Mouse (Mus musculus) MEL (cell line): ENCODE measurements around the gene Coch. TPM values are rescaled to one million over a fixed set of nuclear protein-coding genes. Genes with fewer than 3 reads are reported as not detected.
A peak's percentile ranks its signal among the peaks of the same experiment; 100 is the strongest.

Experiments
- DNase-seq: peaks from one replicate; pipeline ENCODE4 v3.0.0; 2011; ENCODE audit warnings: low read depth, low spot score
- H3K27ac ChIP-seq: 2 replicates; pipeline ENCODE4 v1.5.1; 2012; ENCODE audit warnings: low read depth, mild to moderate bottlenecking, control low read depth, low read length, moderate library complexity; ENCODE audit not compliant: control insufficient read depth
- H3K27me3 ChIP-seq, 2 experiments: fragments of 150-350 bp in 1 of 2; sonication (generic) in 1 of 2; 2 replicates each; pipeline ENCODE4 v1.6.1; 2012; ENCODE audit warnings: low read length in 2 of 2, mild to moderate bottlenecking in 2 of 2, improper control_type of control experiment in 1 of 2, moderate library complexity in 1 of 2; ENCODE audit not compliant: insufficient read depth in 2 of 2, control insufficient read depth in 1 of 2
- H3K36me3 ChIP-seq, 2 experiments: 2 replicates each; pipeline ENCODE4 v1.6.1; 2012 to 2014; ENCODE audit warnings: low read length in 2 of 2, improper control_type of control experiment in 1 of 2, inconsistent platforms in 1 of 2, mild to moderate bottlenecking in 1 of 2; ENCODE audit not compliant: insufficient read depth in 2 of 2, control insufficient read depth in 1 of 2
- H3K4me1 ChIP-seq, 2 experiments: fragments of 150-350 bp in 1 of 2; sonication (generic) in 1 of 2; 2 replicates each; pipeline ENCODE4 v1.6.1; 2012; ENCODE audit warnings: low read length in 2 of 2, improper control_type of control experiment in 1 of 2, mild to moderate bottlenecking in 1 of 2; ENCODE audit not compliant: insufficient read depth in 2 of 2, control insufficient read depth in 1 of 2
- H3K4me3 ChIP-seq, 2 experiments: fragments of 150-350 bp in 1 of 2; sonication (generic) in 1 of 2; 2 replicates each; pipeline ENCODE4 v1.5.1; 2012; ENCODE audit warnings: low read depth in 2 of 2, low read length in 2 of 2, mild to moderate bottlenecking in 2 of 2, moderate library complexity in 2 of 2, control low read depth in 1 of 2, improper control_type of control experiment in 1 of 2; ENCODE audit not compliant: control insufficient read depth in 1 of 2, insufficient read depth in 1 of 2
- H3K79me2 ChIP-seq: 2 replicates; pipeline ENCODE4 v1.6.1; 2012; ENCODE audit warnings: mild to moderate bottlenecking, low read length, moderate library complexity; ENCODE audit not compliant: control insufficient read depth, poor library complexity, insufficient read depth
- H3K9ac ChIP-seq: 2 replicates; pipeline ENCODE4 v1.6.1; 2012; ENCODE audit warnings: low read depth, mild to moderate bottlenecking, control low read depth, low read length, moderate library complexity; ENCODE audit not compliant: control insufficient read depth, poor library complexity, severe bottlenecking
- H3K9me3 ChIP-seq: fragments of 150-350 bp; sonication (generic); replicated peaks from 2 replicates; pipeline ENCODE4 v1.6.1; 2012; ENCODE audit warnings: mild to moderate bottlenecking, low read length, improper control_type of control experiment, moderate library complexity; ENCODE audit not compliant: insufficient read depth
- CHD1 ChIP-seq: IDR thresholded peaks from 2 replicates; pipeline ENCODE4 v1.6.1; 2012; ENCODE audit warnings: low read depth, mild to moderate bottlenecking, inconsistent platforms, low read length, improper control_type of control experiment
- CTCF ChIP-seq, 3 experiments: IDR thresholded peaks in 2 of 3; conservative IDR thresholded peaks in 1 of 3; 2 replicates each; pipeline ENCODE4 v1.5.1; 2011 to 2012; ENCODE audit warnings: low read length in 3 of 3, low read depth in 2 of 3, mild to moderate bottlenecking in 2 of 3, improper control_type of control experiment in 1 of 3, inconsistent platforms in 1 of 3, mixed read lengths in 1 of 3, moderate library complexity in 1 of 3; ENCODE audit not compliant: control insufficient read depth in 1 of 3, insufficient read depth in 1 of 3, poor library complexity in 1 of 3, severe bottlenecking in 1 of 3
- E2F4 ChIP-seq: IDR thresholded peaks from 2 replicates; pipeline ENCODE4 v1.6.1; 2011; ENCODE audit warnings: low read depth, low read length, improper control_type of control experiment, borderline replicate concordance
- ELF1 ChIP-seq: IDR thresholded peaks from 2 replicates; pipeline ENCODE4 v1.6.1; 2014; ENCODE audit warnings: low read depth, mild to moderate bottlenecking, inconsistent platforms, low read length, improper control_type of control experiment, moderate library complexity
- EP300 ChIP-seq, 2 experiments: IDR thresholded peaks; 2 replicates each; pipeline ENCODE4 v1.6.1; 2011; ENCODE audit warnings: improper control_type of control experiment in 2 of 2, low read length in 2 of 2, low read depth in 1 of 2, mild to moderate bottlenecking in 1 of 2
- ETS1 ChIP-seq: IDR thresholded peaks from 2 replicates; pipeline ENCODE4 v1.6.1; 2012; ENCODE audit warnings: low read depth, mild to moderate bottlenecking, inconsistent platforms, low read length, improper control_type of control experiment, moderate library complexity
- GABPA ChIP-seq: IDR thresholded peaks from 2 replicates; pipeline ENCODE4 v1.6.1; 2012; ENCODE audit warnings: low read depth, mild to moderate bottlenecking, inconsistent platforms, low read length, improper control_type of control experiment, moderate library complexity
- GATA1 ChIP-seq: IDR thresholded peaks from 2 replicates; pipeline ENCODE4 v1.6.1; 2011; ENCODE audit warnings: low read depth, low read length, improper control_type of control experiment
- HCFC1 ChIP-seq: IDR thresholded peaks from 2 replicates; pipeline ENCODE4 v1.6.1; 2012; ENCODE audit warnings: low read depth, mild to moderate bottlenecking, inconsistent platforms, low read length, improper control_type of control experiment, moderate library complexity
- JUND ChIP-seq: IDR thresholded peaks from 2 replicates; pipeline ENCODE4 v1.6.1; 2011; ENCODE audit warnings: low read depth, mild to moderate bottlenecking, improper control_type of control experiment, low read length
- KAT2A ChIP-seq: conservative IDR thresholded peaks from 2 replicates; pipeline ENCODE4 v1.6.1; 2012; ENCODE audit warnings: low read depth, low read length, improper control_type of control experiment, inconsistent platforms
- MAFK ChIP-seq: IDR thresholded peaks from 2 replicates; pipeline ENCODE4 v1.6.1; 2011; ENCODE audit warnings: low read depth, mild to moderate bottlenecking, low read length, improper control_type of control experiment, borderline replicate concordance
- MAX ChIP-seq: IDR thresholded peaks from 2 replicates; pipeline ENCODE4 v1.6.1; 2011; ENCODE audit warnings: low read length, improper control_type of control experiment
- MAZ ChIP-seq: IDR thresholded peaks from 2 replicates; pipeline ENCODE4 v1.6.1; 2012; ENCODE audit warnings: low read depth, mild to moderate bottlenecking, inconsistent platforms, low read length, improper control_type of control experiment
- MEF2A ChIP-seq: IDR thresholded peaks from 2 replicates; pipeline ENCODE4 v1.6.1; 2014; ENCODE audit warnings: low read depth, mild to moderate bottlenecking, inconsistent platforms, low read length, improper control_type of control experiment; ENCODE audit not compliant: poor library complexity, insufficient replicate concordance, severe bottlenecking; ENCODE audit errors: extremely low read depth
- MXI1 ChIP-seq: IDR thresholded peaks from 2 replicates; pipeline ENCODE4 v1.6.1; 2011; ENCODE audit warnings: mild to moderate bottlenecking, low read depth, low read length, improper control_type of control experiment
- MYB ChIP-seq: IDR thresholded peaks from 2 replicates; pipeline ENCODE4 v1.6.1; 2011; ENCODE audit warnings: mild to moderate bottlenecking, low read depth, low read length, improper control_type of control experiment
- NELFE ChIP-seq: IDR thresholded peaks from 2 replicates; pipeline ENCODE4 v1.6.1; 2011; ENCODE audit warnings: low read depth, low read length, improper control_type of control experiment
- NRF1 ChIP-seq: IDR thresholded peaks from 2 replicates; pipeline ENCODE4 v1.6.1; 2014; ENCODE audit warnings: low read depth, mild to moderate bottlenecking, inconsistent platforms, low read length, improper control_type of control experiment, moderate library complexity; ENCODE audit not compliant: poor library complexity, insufficient read depth, severe bottlenecking
- POLR2A ChIP-seq, 2 experiments: IDR thresholded peaks; 2 replicates each; pipeline ENCODE4 v1.6.1; 2011 to 2012; ENCODE audit warnings: low read length in 2 of 2, mild to moderate bottlenecking in 2 of 2, control low read depth in 1 of 2, improper control_type of control experiment in 1 of 2, low read depth in 1 of 2, moderate library complexity in 1 of 2; ENCODE audit not compliant: control insufficient read depth in 1 of 2, insufficient read depth in 1 of 2, poor library complexity in 1 of 2
- POLR2AphosphoS2 ChIP-seq: IDR thresholded peaks from 2 replicates; pipeline ENCODE4 v1.6.1; 2011; ENCODE audit warnings: low read length, improper control_type of control experiment
- POLR2AphosphoS5 ChIP-seq: IDR thresholded peaks from 2 replicates; pipeline ENCODE4 v1.6.1; 2012; ENCODE audit warnings: low read depth, borderline replicate concordance, mild to moderate bottlenecking, inconsistent platforms, low read length, moderate library complexity, mixed read lengths
- RAD21 ChIP-seq: IDR thresholded peaks from 2 replicates; pipeline ENCODE4 v1.6.1; 2011; ENCODE audit warnings: mild to moderate bottlenecking, low read depth, low read length, improper control_type of control experiment
- RCOR1 ChIP-seq: IDR thresholded peaks from 2 replicates; pipeline ENCODE4 v1.6.1; 2012; ENCODE audit warnings: low read depth, mild to moderate bottlenecking, inconsistent platforms, low read length, improper control_type of control experiment
- SIN3A ChIP-seq: IDR thresholded peaks from 2 replicates; pipeline ENCODE4 v1.6.1; 2012; ENCODE audit warnings: low read length, improper control_type of control experiment, inconsistent platforms
- SMC3 ChIP-seq: IDR thresholded peaks from 2 replicates; pipeline ENCODE4 v1.6.1; 2011; ENCODE audit warnings: low read depth, low read length, improper control_type of control experiment
- TAL1 ChIP-seq: IDR thresholded peaks from 2 replicates; pipeline ENCODE4 v1.6.1; 2012; ENCODE audit warnings: mild to moderate bottlenecking, inconsistent platforms, low read length, moderate library complexity, mixed read lengths
- TCF12 ChIP-seq: IDR thresholded peaks from 2 replicates; pipeline ENCODE4 v1.6.1; 2014; ENCODE audit warnings: low read depth, mild to moderate bottlenecking, inconsistent platforms, low read length, improper control_type of control experiment, moderate library complexity
- UBTF ChIP-seq: IDR thresholded peaks from 2 replicates; pipeline ENCODE4 v1.6.1; 2012; ENCODE audit warnings: low read depth, mild to moderate bottlenecking, inconsistent platforms, low read length, improper control_type of control experiment, moderate library complexity, borderline replicate concordance; ENCODE audit not compliant: insufficient read depth
- USF1 ChIP-seq: IDR thresholded peaks from 2 replicates; pipeline ENCODE4 v1.6.1; 2014; ENCODE audit warnings: low read depth, mild to moderate bottlenecking, inconsistent platforms, low read length, improper control_type of control experiment, moderate library complexity
- USF2 ChIP-seq, 2 experiments: IDR thresholded peaks; 2 replicates each; pipeline ENCODE4 v1.6.1; 2011 to 2012; ENCODE audit warnings: improper control_type of control experiment in 2 of 2, low read length in 2 of 2, borderline replicate concordance in 1 of 2, inconsistent platforms in 1 of 2, low read depth in 1 of 2, mild to moderate bottlenecking in 1 of 2; ENCODE audit not compliant: insufficient read depth in 1 of 2
- ZC3H11A ChIP-seq: IDR thresholded peaks from 2 replicates; pipeline ENCODE4 v1.6.1; 2012; ENCODE audit warnings: low read depth, mild to moderate bottlenecking, inconsistent platforms, low read length, improper control_type of control experiment
- ZKSCAN1 ChIP-seq: IDR thresholded peaks from 2 replicates; pipeline ENCODE4 v1.6.1; 2012; ENCODE audit warnings: low read depth, mild to moderate bottlenecking, inconsistent platforms, low read length, improper control_type of control experiment, moderate library complexity
- ZMIZ1 ChIP-seq: IDR thresholded peaks from 2 replicates; pipeline ENCODE4 v1.6.1; 2012; ENCODE audit warnings: low read depth, mild to moderate bottlenecking, inconsistent platforms, low read length, improper control_type of control experiment, moderate library complexity
- ZNF384 ChIP-seq: IDR thresholded peaks from 2 replicates; pipeline ENCODE4 v1.6.1; 2012; ENCODE audit warnings: low read depth, mild to moderate bottlenecking, inconsistent platforms, low read length, improper control_type of control experiment
- polyA plus RNA-seq, 2 experiments: library from polyadenylated mRNA; stranded (reverse) in 1 of 2; unstranded in 1 of 2; fragments of >175 nt in 1 of 2; fragments of >200 nt in 1 of 2; gene quantifications; 2 replicates each; pipeline versions ENCODE4 v1.2.1 to v1.2.4; 2012; ENCODE audit warnings: low replicate concordance in 2 of 2, low read depth in 1 of 2; ENCODE audit not compliant: insufficient read length in 2 of 2, insufficient read depth in 1 of 2, missing spikeins in 1 of 2
- total RNA-seq: library from RNA; depleted of rRNA; stranded (reverse); fragments of 300-350 nt; gene quantifications from 2 replicates; pipeline ENCODE4 v1.2.3, GENCODE M21; 2012

The Coch gene
- total and polyA plus RNA-seq, 3 experiments = not detected

DNA sequence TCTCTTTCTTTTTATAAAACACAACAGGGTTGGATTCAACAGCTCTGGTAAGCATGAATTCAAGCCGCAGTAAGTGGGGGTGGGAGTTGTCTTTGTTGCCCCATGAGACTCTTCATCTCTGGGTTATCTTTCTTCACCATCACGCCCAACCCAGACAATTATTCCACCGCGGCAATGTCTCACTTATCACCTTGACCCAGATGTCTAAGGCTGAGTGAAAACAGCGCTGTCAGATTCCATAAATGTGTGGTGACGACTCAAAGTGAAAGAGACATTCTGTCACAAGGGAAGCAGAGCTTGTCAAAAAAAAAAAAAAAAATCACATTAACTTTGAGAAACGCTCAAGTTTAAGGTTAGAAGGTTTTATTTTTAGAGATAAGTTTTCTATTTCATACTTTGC is 25.9 kb upstream of the Coch start (continued):
- no peak for TF ChIP-seq GABPA

DNA sequence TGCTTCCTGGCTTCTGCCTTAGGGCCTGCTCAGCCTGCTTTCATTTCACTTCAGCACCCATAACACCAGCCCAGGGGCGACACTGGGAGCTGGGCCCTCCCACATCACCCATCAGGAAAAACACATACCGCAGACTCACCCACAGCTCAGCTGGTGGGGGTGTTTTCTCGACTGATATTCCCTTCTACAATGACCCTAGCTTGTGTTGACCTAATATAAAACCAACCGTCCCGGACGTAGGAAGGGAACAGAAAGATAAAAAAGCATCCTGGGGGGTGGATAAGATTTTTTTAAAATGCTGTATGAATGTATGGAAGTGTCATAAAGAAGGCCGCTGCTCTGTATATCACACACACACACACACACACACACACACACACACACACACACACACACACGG is 23.7 kb upstream of the Coch start:
- Histone ChIP-seq H3K79me2 (no peaks in the 10 kb centered on the region), H3K9me3 (no peaks in the 10 kb centered on the region), H3K36me3 (peaks cover 0 to 16% of the 10 kb centered on the region in 2 experiments; a peak in 2 of 4 replicates), H3K4me1 (peaks cover 7 to 16% of the 10 kb centered on the region in 2 experiments; a peak in 3 of 4 replicates), H3K4me3 (peak overlapping the region; percentile 48 to 56), H3K27ac (peak overlapping the region; percentile 52), H3K27me3 (no peaks in the 10 kb centered on the region), H3K9ac (peak overlapping the region; percentile 46)
- peak; percentile 85 for DNase-seq
- TF ChIP-seq CTCF (IDR thresholded peaks at IDR 0.05 in 2 of 3, conservative IDR thresholded peaks at IDR 0.05 in 1 of 3; ENCODE audit: control insufficient read depth in 1 of 3, insufficient read depth in 1 of 3, low read depth in 2 of 3, low read length in 3 of 3, poor library complexity in 1 of 3, severe bottlenecking in 1 of 3) = no peak
- no peak for TF ChIP-seq ZMIZ1
- TF ChIP-seq SMC3 = no peak; the same call in 1 of the 2 replicates
- TF ChIP-seq MXI1 = 0 out of 2 replicates have a peak, but pooled peaks have one; percentile 12
- TF ChIP-seq MAFK = peak; percentile 47; the same call in 1 of the 2 replicates
- peak; percentile 56; the same call in 1 of the 2 replicates for TF ChIP-seq TAL1
- TF ChIP-seq MAX = no peak
- no peak for TF ChIP-seq JUND
- TF ChIP-seq MYB = peak; percentile 62
- no peak for TF ChIP-seq RAD21
- TF ChIP-seq MEF2A = no peak
- TF ChIP-seq CHD1 = no peak
- no peak for TF ChIP-seq USF1
- peak; percentile 81 for TF ChIP-seq TCF12
- TF ChIP-seq NRF1 = no peak
- TF ChIP-seq GATA1 = peak; percentile 72
- TF ChIP-seq HCFC1 = no peak
- TF ChIP-seq MAZ = no peak
- no peak for TF ChIP-seq NELFE
- no peak for TF ChIP-seq POLR2AphosphoS5
- TF ChIP-seq RCOR1 = peak; percentile 47; the same call in 1 of the 2 replicates
- TF ChIP-seq ELF1 = no peak
- no peak; the same call in 1 of the 2 replicates for TF ChIP-seq KAT2A
- peak; percentile 80 to 92 for TF ChIP-seq EP300 (IDR thresholded peaks at IDR 0.05; ENCODE audit: low read depth in 1 of 2, low read length in 2 of 2)
- peak; percentile 52; the same call in 1 of the 2 replicates for TF ChIP-seq SIN3A
- no peak for TF ChIP-seq POLR2AphosphoS2
- no peak for TF ChIP-seq GABPA
- TF ChIP-seq ZNF384 = peak; percentile 81
- TF ChIP-seq UBTF = no peak
- TF ChIP-seq POLR2A (IDR thresholded peaks at IDR 0.05; ENCODE audit: control insufficient read depth in 1 of 2, insufficient read depth in 1 of 2, low read depth in 1 of 2, low read length in 2 of 2, poor library complexity in 1 of 2) = no peak
- no peak for TF ChIP-seq USF2 (IDR thresholded peaks at IDR 0.05; ENCODE audit: borderline replicate concordance in 1 of 2, insufficient read depth in 1 of 2, low read depth in 1 of 2, low read length in 2 of 2)
- TF ChIP-seq ZKSCAN1 = no peak
- no peak for TF ChIP-seq ZC3H11A
- no peak for TF ChIP-seq E2F4
- TF ChIP-seq ETS1 = peak; percentile 93
